Mouse (Mus musculus): ENCODE measurements around the gene 4932438H23Rik. TPM values are rescaled to one million over a fixed set of nuclear protein-coding genes. Genes with fewer than 3 reads are reported as not detected.
"Not testable (repeated sequence)": the region's sequence is repeated elsewhere in the genome, so short reads cannot be mapped to it uniquely, and the experiment has no call there.

The 4932438H23Rik gene
- polyA plus RNA-seq, 1 experiment from 2014 or later, result 0.27 TPM

- ATAC-seq (ENCODE audit: low FRiP score, low read depth), result no peak
- Histone ChIP-seq H3K36me3 (no peaks in the 10 kb centered on the region), H3K4me2 (replicated peaks) (no peak overlapping the region), H3K27ac (no peak overlapping the region), H3K4me3 (no peak overlapping the region), H3K9me3 (no peaks in the 10 kb centered on the region), H3K27me3 (replicated peaks) (0 out of 2 replicates have a peak, but pooled peaks cover 5% of the 10 kb centered on the region), H3K4me1 (peaks cover 3% of the 10 kb centered on the region; the same call in 1 of the 2 replicates), H3K9ac (no peak overlapping the region)
- 90% methylated on average over 4 of the region's 4 CpGs for WGBS
These were observed 2.1 kb upstream of the 4932438H23Rik start for GRCm38 (mm10) chr16:91096984-91097506.

GRCm38 (mm10) chr16:91096016-91096415, 1.1 kb upstream of the 4932438H23Rik start:
- Histone ChIP-seq H3K4me1 (peaks cover 3% of the 10 kb centered on the region; the same call in 1 of the 2 replicates), H3K9me3 (no peaks in the 10 kb centered on the region), H3K9ac (no peak overlapping the region), H3K4me3 (no peak overlapping the region), H3K36me3 (no peaks in the 10 kb centered on the region), H3K27me3 (replicated peaks) (0 out of 2 replicates have a peak, but pooled peaks cover 5% of the 10 kb centered on the region), H3K4me2 (replicated peaks) (no peak overlapping the region), H3K27ac (no peak overlapping the region)
- 90% methylated on average over 2 of the region's 2 CpGs for WGBS
- ATAC-seq (ENCODE audit: low FRiP score, low read depth), result no peak

- Histone ChIP-seq H3K27ac (no peak overlapping the region), H3K36me3 (no peaks in the 10 kb centered on the region), H3K4me3 (no peak overlapping the region), H3K9ac (no peak overlapping the region), H3K27me3 (replicated peaks) (peaks cover 20% of the 10 kb centered on the region; the same call in 1 of the 2 replicates), H3K4me2 (replicated peaks) (no peak overlapping the region), H3K9me3 (no peaks in the 10 kb centered on the region), H3K4me1 (no peaks in the 10 kb centered on the region)
- WGBS, result 65% methylated on average over 4 of the region's 4 CpGs
- no peak for ATAC-seq (ENCODE audit: low FRiP score, low read depth)
These were observed 8.1 kb downstream of the 4932438H23Rik start for GRCm38 (mm10) chr16:91086642-91087306.

- Histone ChIP-seq H3K4me3 (no peak overlapping the region), H3K9ac (no peak overlapping the region), H3K9me3 (no peaks in the 10 kb centered on the region), H3K27me3 (replicated peaks) (peaks cover 20% of the 10 kb centered on the region; the same call in 1 of the 2 replicates), H3K27ac (no peak overlapping the region), H3K4me1 (no peaks in the 10 kb centered on the region), H3K4me2 (replicated peaks) (no peak overlapping the region), H3K36me3 (no peaks in the 10 kb centered on the region)
- 70% methylated on average over 17 of the region's 17 CpGs for WGBS
- ATAC-seq (ENCODE audit: low FRiP score, low read depth), result no peak
These were observed 9.6 kb downstream of the 4932438H23Rik start for GRCm38 (mm10) chr16:91085239-91085825.

- H3K4me2 ChIP-seq (replicated peaks), result no peak overlapping the region
- 91% methylated on average over 21 of the region's 21 CpGs for WGBS
- H3K36me3 ChIP-seq, result no peaks in the 10 kb centered on the region
- H3K27me3 ChIP-seq (replicated peaks), result peaks cover 20% of the 10 kb centered on the region
- no peak overlapping the region for H3K9ac ChIP-seq
- H3K4me3 ChIP-seq, result no peak overlapping the region
- no peaks in the 10 kb centered on the region for H3K9me3 ChIP-seq
- no peak for ATAC-seq (ENCODE audit: low FRiP score, low read depth)
- no peaks in the 10 kb centered on the region for H3K4me1 ChIP-seq
- no peak overlapping the region for H3K27ac ChIP-seq
These were observed 10.3 kb downstream of the 4932438H23Rik start for GRCm38 (mm10) chr16:91084307-91085238.

GRCm38 (mm10) chr16:91083002-91083646, 11.8 kb downstream of the 4932438H23Rik start:
- no peaks in the 10 kb centered on the region for H3K9me3 ChIP-seq
- WGBS, result 70% methylated on average over 4 of the region's 4 CpGs
- peaks cover 20% of the 10 kb centered on the region for H3K27me3 ChIP-seq (replicated peaks)
- H3K4me3 ChIP-seq, result no peak overlapping the region
- no peaks in the 10 kb centered on the region for H3K36me3 ChIP-seq
- H3K27ac ChIP-seq, result no peak overlapping the region
- no peaks in the 10 kb centered on the region for H3K4me1 ChIP-seq
- H3K9ac ChIP-seq, result no peak overlapping the region
- no peak for ATAC-seq (ENCODE audit: low FRiP score, low read depth)
- H3K4me2 ChIP-seq (replicated peaks), result no peak overlapping the region

GRCm38 (mm10) chr16:91081508-91081907, 13.4 kb downstream of the 4932438H23Rik start:
- Histone ChIP-seq H3K4me3 (no peak overlapping the region), H3K4me2 (replicated peaks) (no peak overlapping the region), H3K4me1 (no peaks in the 10 kb centered on the region), H3K9ac (no peak overlapping the region), H3K9me3 (no peaks in the 10 kb centered on the region), H3K27me3 (replicated peaks) (peaks cover 13% of the 10 kb centered on the region), H3K36me3 (no peaks in the 10 kb centered on the region), H3K27ac (no peak overlapping the region)
- ATAC-seq (ENCODE audit: low FRiP score, low read depth), result no peak
- 24% methylated on average over 9 of the region's 12 CpGs for WGBS

GRCm38 (mm10) chr16:91076180-91076579, 18.7 kb downstream of the 4932438H23Rik start:
- Histone ChIP-seq H3K9me3 (no peaks in the 10 kb centered on the region), H3K27me3 (replicated peaks) (peaks cover 4% of the 10 kb centered on the region; the same call in 1 of the 2 replicates), H3K27ac (no peak overlapping the region), H3K4me3 (no peak overlapping the region), H3K36me3 (no peaks in the 10 kb centered on the region), H3K9ac (no peak overlapping the region), H3K4me2 (replicated peaks) (no peak overlapping the region), H3K4me1 (no peaks in the 10 kb centered on the region)
- WGBS, result 77% methylated on average over 5 of the region's 5 CpGs
- no peak for ATAC-seq (ENCODE audit: low FRiP score, low read depth)

- not testable (repeated sequence) for H3K27ac ChIP-seq; H3K36me3 ChIP-seq; H3K9me3 ChIP-seq; H3K4me1 ChIP-seq; ATAC-seq (ENCODE audit: low FRiP score, low read depth); H3K27me3 ChIP-seq (replicated peaks); H3K9ac ChIP-seq; H3K4me3 ChIP-seq; H3K4me2 ChIP-seq (replicated peaks)
- WGBS, result 83% methylated on average over 8 of the region's 8 CpGs
These were observed 19.5 kb downstream of the 4932438H23Rik start for GRCm38 (mm10) chr16:91075423-91075822.

- peak overlapping the region; percentile 39; the same call in 1 of the 2 replicates for H3K4me2 ChIP-seq (replicated peaks)
- no peak overlapping the region for H3K27ac ChIP-seq
- H3K9ac ChIP-seq, result no peak overlapping the region
- H3K4me3 ChIP-seq, result no peak overlapping the region
- no peaks in the 10 kb centered on the region for H3K9me3 ChIP-seq
- WGBS, result 37% methylated on average over 24 of the region's 24 CpGs
- ATAC-seq (ENCODE audit: low FRiP score, low read depth), result peak; percentile 94
- H3K27me3 ChIP-seq (replicated peaks), result peaks cover 11% of the 10 kb centered on the region; the same call in 1 of the 2 replicates
- H3K36me3 ChIP-seq, result no peaks in the 10 kb centered on the region
- H3K4me1 ChIP-seq, result peaks cover 10% of the 10 kb centered on the region
These were observed 21.6 kb downstream of the 4932438H23Rik start for GRCm38 (mm10) chr16:91073163-91073892.

- 98% methylated on average over 1 of the region's 1 CpGs for WGBS
- Histone ChIP-seq H3K9ac (no peak overlapping the region), H3K27ac (no peak overlapping the region), H3K4me2 (replicated peaks) (no peak overlapping the region), H3K9me3 (no peaks in the 10 kb centered on the region), H3K36me3 (no peaks in the 10 kb centered on the region), H3K27me3 (replicated peaks) (peaks cover 11% of the 10 kb centered on the region; the same call in 1 of the 2 replicates), H3K4me3 (no peak overlapping the region), H3K4me1 (peaks cover 10% of the 10 kb centered on the region)
- no peak for ATAC-seq (ENCODE audit: low FRiP score, low read depth)
These were observed 22.7 kb downstream of the 4932438H23Rik start for GRCm38 (mm10) chr16:91072256-91072655.

All from neural tube, embryonic 12.5 days (tissue).